Mouse (Mus musculus) MEL (cell line): ENCODE measurements around the gene Tmprss2. TPM values are rescaled to one million over a fixed set of nuclear protein-coding genes. Genes with fewer than 3 reads are reported as not detected.

Source experiments
- DNase-seq: peaks from one replicate; pipeline ENCODE4 v3.0.0; 2011; ENCODE audit warnings: low read depth, low spot score
- H3K27ac ChIP-seq: 2 replicates; pipeline ENCODE4 v1.5.1; 2012; ENCODE audit warnings: low read depth, mild to moderate bottlenecking, control low read depth, low read length, moderate library complexity; ENCODE audit not compliant: control insufficient read depth
- H3K27me3 ChIP-seq, 2 experiments: fragments of 150-350 bp in 1 of 2; sonication (generic) in 1 of 2; 2 replicates each; pipeline ENCODE4 v1.6.1; 2012; ENCODE audit warnings: low read length in 2 of 2, mild to moderate bottlenecking in 2 of 2, improper control_type of control experiment in 1 of 2, moderate library complexity in 1 of 2; ENCODE audit not compliant: insufficient read depth in 2 of 2, control insufficient read depth in 1 of 2
- H3K36me3 ChIP-seq, 2 experiments: 2 replicates each; pipeline ENCODE4 v1.6.1; 2012 to 2014; ENCODE audit warnings: low read length in 2 of 2, improper control_type of control experiment in 1 of 2, inconsistent platforms in 1 of 2, mild to moderate bottlenecking in 1 of 2; ENCODE audit not compliant: insufficient read depth in 2 of 2, control insufficient read depth in 1 of 2
- H3K4me1 ChIP-seq, 2 experiments: fragments of 150-350 bp in 1 of 2; sonication (generic) in 1 of 2; 2 replicates each; pipeline ENCODE4 v1.6.1; 2012; ENCODE audit warnings: low read length in 2 of 2, improper control_type of control experiment in 1 of 2, mild to moderate bottlenecking in 1 of 2; ENCODE audit not compliant: insufficient read depth in 2 of 2, control insufficient read depth in 1 of 2
- H3K4me3 ChIP-seq, 2 experiments: fragments of 150-350 bp in 1 of 2; sonication (generic) in 1 of 2; 2 replicates each; pipeline ENCODE4 v1.5.1; 2012; ENCODE audit warnings: low read depth in 2 of 2, low read length in 2 of 2, mild to moderate bottlenecking in 2 of 2, moderate library complexity in 2 of 2, control low read depth in 1 of 2, improper control_type of control experiment in 1 of 2; ENCODE audit not compliant: control insufficient read depth in 1 of 2, insufficient read depth in 1 of 2
- H3K79me2 ChIP-seq: 2 replicates; pipeline ENCODE4 v1.6.1; 2012; ENCODE audit warnings: mild to moderate bottlenecking, low read length, moderate library complexity; ENCODE audit not compliant: control insufficient read depth, poor library complexity, insufficient read depth
- H3K9ac ChIP-seq: 2 replicates; pipeline ENCODE4 v1.6.1; 2012; ENCODE audit warnings: low read depth, mild to moderate bottlenecking, control low read depth, low read length, moderate library complexity; ENCODE audit not compliant: control insufficient read depth, poor library complexity, severe bottlenecking
- H3K9me3 ChIP-seq: fragments of 150-350 bp; sonication (generic); replicated peaks from 2 replicates; pipeline ENCODE4 v1.6.1; 2012; ENCODE audit warnings: mild to moderate bottlenecking, low read length, improper control_type of control experiment, moderate library complexity; ENCODE audit not compliant: insufficient read depth
- CTCF ChIP-seq, 3 experiments: IDR thresholded peaks in 2 of 3; conservative IDR thresholded peaks in 1 of 3; 2 replicates each; pipeline ENCODE4 v1.5.1; 2011 to 2012; ENCODE audit warnings: low read length in 3 of 3, low read depth in 2 of 3, mild to moderate bottlenecking in 2 of 3, improper control_type of control experiment in 1 of 3, inconsistent platforms in 1 of 3, mixed read lengths in 1 of 3, moderate library complexity in 1 of 3; ENCODE audit not compliant: control insufficient read depth in 1 of 3, insufficient read depth in 1 of 3, poor library complexity in 1 of 3, severe bottlenecking in 1 of 3
- E2F4 ChIP-seq: IDR thresholded peaks from 2 replicates; pipeline ENCODE4 v1.6.1; 2011; ENCODE audit warnings: low read depth, low read length, improper control_type of control experiment, borderline replicate concordance
- ETS1 ChIP-seq: IDR thresholded peaks from 2 replicates; pipeline ENCODE4 v1.6.1; 2012; ENCODE audit warnings: low read depth, mild to moderate bottlenecking, inconsistent platforms, low read length, improper control_type of control experiment, moderate library complexity
- GABPA ChIP-seq: IDR thresholded peaks from 2 replicates; pipeline ENCODE4 v1.6.1; 2012; ENCODE audit warnings: low read depth, mild to moderate bottlenecking, inconsistent platforms, low read length, improper control_type of control experiment, moderate library complexity
- HCFC1 ChIP-seq: IDR thresholded peaks from 2 replicates; pipeline ENCODE4 v1.6.1; 2012; ENCODE audit warnings: low read depth, mild to moderate bottlenecking, inconsistent platforms, low read length, improper control_type of control experiment, moderate library complexity
- JUND ChIP-seq: IDR thresholded peaks from 2 replicates; pipeline ENCODE4 v1.6.1; 2011; ENCODE audit warnings: low read depth, mild to moderate bottlenecking, improper control_type of control experiment, low read length
- MAX ChIP-seq: IDR thresholded peaks from 2 replicates; pipeline ENCODE4 v1.6.1; 2011; ENCODE audit warnings: low read length, improper control_type of control experiment
- MAZ ChIP-seq: IDR thresholded peaks from 2 replicates; pipeline ENCODE4 v1.6.1; 2012; ENCODE audit warnings: low read depth, mild to moderate bottlenecking, inconsistent platforms, low read length, improper control_type of control experiment
- MEF2A ChIP-seq: IDR thresholded peaks from 2 replicates; pipeline ENCODE4 v1.6.1; 2014; ENCODE audit warnings: low read depth, mild to moderate bottlenecking, inconsistent platforms, low read length, improper control_type of control experiment; ENCODE audit not compliant: poor library complexity, insufficient replicate concordance, severe bottlenecking; ENCODE audit errors: extremely low read depth
- MXI1 ChIP-seq: IDR thresholded peaks from 2 replicates; pipeline ENCODE4 v1.6.1; 2011; ENCODE audit warnings: mild to moderate bottlenecking, low read depth, low read length, improper control_type of control experiment
- MYC ChIP-seq: IDR thresholded peaks from 2 replicates; pipeline ENCODE4 v1.6.1; 2011; ENCODE audit warnings: low read depth, mild to moderate bottlenecking, low read length, improper control_type of control experiment, moderate library complexity
- NELFE ChIP-seq: IDR thresholded peaks from 2 replicates; pipeline ENCODE4 v1.6.1; 2011; ENCODE audit warnings: low read depth, low read length, improper control_type of control experiment
- POLR2AphosphoS2 ChIP-seq: IDR thresholded peaks from 2 replicates; pipeline ENCODE4 v1.6.1; 2011; ENCODE audit warnings: low read length, improper control_type of control experiment
- POLR2AphosphoS5 ChIP-seq: IDR thresholded peaks from 2 replicates; pipeline ENCODE4 v1.6.1; 2012; ENCODE audit warnings: low read depth, borderline replicate concordance, mild to moderate bottlenecking, inconsistent platforms, low read length, moderate library complexity, mixed read lengths
- RAD21 ChIP-seq: IDR thresholded peaks from 2 replicates; pipeline ENCODE4 v1.6.1; 2011; ENCODE audit warnings: mild to moderate bottlenecking, low read depth, low read length, improper control_type of control experiment
- RCOR1 ChIP-seq: IDR thresholded peaks from 2 replicates; pipeline ENCODE4 v1.6.1; 2012; ENCODE audit warnings: low read depth, mild to moderate bottlenecking, inconsistent platforms, low read length, improper control_type of control experiment
- SMC3 ChIP-seq: IDR thresholded peaks from 2 replicates; pipeline ENCODE4 v1.6.1; 2011; ENCODE audit warnings: low read depth, low read length, improper control_type of control experiment
- TAL1 ChIP-seq: IDR thresholded peaks from 2 replicates; pipeline ENCODE4 v1.6.1; 2012; ENCODE audit warnings: mild to moderate bottlenecking, inconsistent platforms, low read length, moderate library complexity, mixed read lengths
- TBP ChIP-seq: IDR thresholded peaks from 2 replicates; pipeline ENCODE4 v1.8.0; 2011; ENCODE audit warnings: low read depth, low read length, improper control_type of control experiment
- UBTF ChIP-seq: IDR thresholded peaks from 2 replicates; pipeline ENCODE4 v1.6.1; 2012; ENCODE audit warnings: low read depth, mild to moderate bottlenecking, inconsistent platforms, low read length, improper control_type of control experiment, moderate library complexity, borderline replicate concordance; ENCODE audit not compliant: insufficient read depth
- USF2 ChIP-seq, 2 experiments: IDR thresholded peaks; 2 replicates each; pipeline ENCODE4 v1.6.1; 2011 to 2012; ENCODE audit warnings: improper control_type of control experiment in 2 of 2, low read length in 2 of 2, borderline replicate concordance in 1 of 2, inconsistent platforms in 1 of 2, low read depth in 1 of 2, mild to moderate bottlenecking in 1 of 2; ENCODE audit not compliant: insufficient read depth in 1 of 2
- ZC3H11A ChIP-seq: IDR thresholded peaks from 2 replicates; pipeline ENCODE4 v1.6.1; 2012; ENCODE audit warnings: low read depth, mild to moderate bottlenecking, inconsistent platforms, low read length, improper control_type of control experiment
- ZMIZ1 ChIP-seq: IDR thresholded peaks from 2 replicates; pipeline ENCODE4 v1.6.1; 2012; ENCODE audit warnings: low read depth, mild to moderate bottlenecking, inconsistent platforms, low read length, improper control_type of control experiment, moderate library complexity
- ZNF384 ChIP-seq: IDR thresholded peaks from 2 replicates; pipeline ENCODE4 v1.6.1; 2012; ENCODE audit warnings: low read depth, mild to moderate bottlenecking, inconsistent platforms, low read length, improper control_type of control experiment
- polyA plus RNA-seq, 2 experiments: library from polyadenylated mRNA; stranded (reverse) in 1 of 2; unstranded in 1 of 2; fragments of >175 nt in 1 of 2; fragments of >200 nt in 1 of 2; gene quantifications; 2 replicates each; pipeline versions ENCODE4 v1.2.1 to v1.2.4; 2012; ENCODE audit warnings: low replicate concordance in 2 of 2, low read depth in 1 of 2; ENCODE audit not compliant: insufficient read length in 2 of 2, insufficient read depth in 1 of 2, missing spikeins in 1 of 2
- total RNA-seq: library from RNA; depleted of rRNA; stranded (reverse); fragments of 300-350 nt; gene quantifications from 2 replicates; pipeline ENCODE4 v1.2.3, GENCODE M21; 2012

Tmprss2 gene
- total and polyA plus RNA-seq, 3 experiments = not detected

GRCm38 (mm10) chr16:97600591-97600990 lies 10.4 kb downstream of the Tmprss2 start:
- no peak for TF ChIP-seq USF2 (IDR thresholded peaks at IDR 0.05; ENCODE audit: borderline replicate concordance in 1 of 2, insufficient read depth in 1 of 2, low read depth in 1 of 2, low read length in 2 of 2)
- TF ChIP-seq CTCF (IDR thresholded peaks at IDR 0.05 in 2 of 3, conservative IDR thresholded peaks at IDR 0.05 in 1 of 3; ENCODE audit: control insufficient read depth in 1 of 3, insufficient read depth in 1 of 3, low read depth in 2 of 3, low read length in 3 of 3, poor library complexity in 1 of 3, severe bottlenecking in 1 of 3) = no peak
- TF ChIP-seq POLR2AphosphoS2 = no peak
- no peak for TF ChIP-seq MAZ
- TF ChIP-seq NELFE = no peak
- TF ChIP-seq POLR2AphosphoS5 = no peak
- TF ChIP-seq TBP = no peak
- TF ChIP-seq UBTF = no peak
- TF ChIP-seq ETS1 = no peak
- no peak for TF ChIP-seq MEF2A
- TF ChIP-seq MAX = no peak
- Histone ChIP-seq H3K9me3 (no peaks in the 10 kb centered on the region), H3K4me3 (no peak overlapping the region), H3K4me1 (no peaks in the 10 kb centered on the region), H3K9ac (no peak overlapping the region), H3K79me2 (no peaks in the 10 kb centered on the region), H3K27ac (no peak overlapping the region), H3K27me3 (peaks cover 3% of the 10 kb centered on the region in 2 experiments; a peak in 2 of 4 replicates), H3K36me3 (no peaks in the 10 kb centered on the region)
- DNase-seq = no peak

GRCm38 (mm10) chr16:97598046-97598445 lies 12.9 kb downstream of the Tmprss2 start:
- no peak overlapping the region for H3K9ac ChIP-seq
- H3K36me3 ChIP-seq = no peaks in the 10 kb centered on the region
- H3K4me1 ChIP-seq = no peaks in the 10 kb centered on the region
- no peak for TF ChIP-seq TBP
- TF ChIP-seq TAL1 = no peak
- TF ChIP-seq ZC3H11A = no peak
- no peak for TF ChIP-seq JUND
- TF ChIP-seq E2F4 = no peak
- TF ChIP-seq RAD21 = no peak
- no peak for TF ChIP-seq MEF2A
- TF ChIP-seq HCFC1 = no peak
- no peak for TF ChIP-seq CTCF (IDR thresholded peaks at IDR 0.05 in 2 of 3, conservative IDR thresholded peaks at IDR 0.05 in 1 of 3; ENCODE audit: control insufficient read depth in 1 of 3, insufficient read depth in 1 of 3, low read depth in 2 of 3, low read length in 3 of 3, poor library complexity in 1 of 3, severe bottlenecking in 1 of 3)
- no peak for TF ChIP-seq SMC3
- no peak for TF ChIP-seq UBTF
- no peak for TF ChIP-seq MYC
- TF ChIP-seq POLR2AphosphoS2 = no peak
- TF ChIP-seq GABPA = no peak
- no peak for TF ChIP-seq MXI1
- no peak for TF ChIP-seq ZNF384
- TF ChIP-seq MAX = no peak
- no peak for TF ChIP-seq ZMIZ1
- TF ChIP-seq RCOR1 = no peak
- H3K27me3 ChIP-seq = peaks cover 5% of the 10 kb centered on the region in 2 experiments; a peak in 2 of 4 replicates
- H3K4me3 ChIP-seq = no peak overlapping the region
- H3K27ac ChIP-seq = no peak overlapping the region
- no peaks in the 10 kb centered on the region for H3K9me3 ChIP-seq
- no peaks in the 10 kb centered on the region for H3K79me2 ChIP-seq
- DNase-seq = no peak
